Mouse (Mus musculus): Measurements from ENCODE around the gene Rhoh. TPM values are rescaled to one million over a fixed set of nuclear protein-coding genes. Genes with fewer than 3 reads are reported as not detected.

The Rhoh gene
- polyA plus RNA-seq, 2 experiments from 2014 or later, result 342 to 463 TPM

- no peak for ATAC-seq
Measured at GRCm38 (mm10) chr5:65895764-65896163, 34.8 kb downstream of the Rhoh start.

- ATAC-seq, result peak; percentile 64
Measured at GRCm38 (mm10) chr5:65897731-65898130, 36.7 kb downstream of the Rhoh start.

GRCm38 (mm10) chr5:65898683-65899082, 37.7 kb downstream of the Rhoh start:
- no peak for ATAC-seq

GRCm38 (mm10) chr5:65900113-65900512, 39.1 kb downstream of the Rhoh start:
- no peak for ATAC-seq

GRCm38 (mm10) chr5:65900862-65901265, 39.9 kb downstream of the Rhoh start:
- peak; percentile 67 for ATAC-seq

GRCm38 (mm10) chr5:65901868-65902418, 40.9 kb downstream of the Rhoh start:
- ATAC-seq, result no peak

- ATAC-seq, result peak; percentile 7
Measured at GRCm38 (mm10) chr5:65902811-65903210, 41.8 kb downstream of the Rhoh start.

- ATAC-seq, result no peak
Measured at GRCm38 (mm10) chr5:65904476-65904875, 43.5 kb downstream of the Rhoh start.

- no peak for ATAC-seq
Measured at GRCm38 (mm10) chr5:65908751-65909150, 47.7 kb downstream of the Rhoh start.

- no peak for ATAC-seq
Measured at GRCm38 (mm10) chr5:65909321-65909720, 48.3 kb downstream of the Rhoh start.

GRCm38 (mm10) chr5:65910398-65910797, 49.4 kb downstream of the Rhoh start:
- peak; percentile 63 for ATAC-seq

- peak; percentile 12 for ATAC-seq
Measured at GRCm38 (mm10) chr5:65911676-65912075, 50.7 kb downstream of the Rhoh start.

GRCm38 (mm10) chr5:65912201-65912600, 51.2 kb downstream of the Rhoh start:
- no peak for ATAC-seq

- ATAC-seq, result no peak
Measured at GRCm38 (mm10) chr5:65913126-65913525, 52.1 kb downstream of the Rhoh start.

- peak; percentile 23 for ATAC-seq
Measured at GRCm38 (mm10) chr5:65914342-65914741, 53.3 kb downstream of the Rhoh start.

- ATAC-seq, result no peak
Measured at GRCm38 (mm10) chr5:65916930-65917329, 55.9 kb downstream of the Rhoh start.

GRCm38 (mm10) chr5:65918601-65919000, 57.6 kb downstream of the Rhoh start:
- peak; percentile 13 for ATAC-seq

- peak; percentile 61 for ATAC-seq
Measured at GRCm38 (mm10) chr5:65919326-65919725, 58.3 kb downstream of the Rhoh start.

- ATAC-seq, result no peak
Measured at GRCm38 (mm10) chr5:65919904-65920303, 58.9 kb downstream of the Rhoh start.

- peak; percentile 30 for ATAC-seq
Measured at GRCm38 (mm10) chr5:65920701-65921426, 59.9 kb downstream of the Rhoh start.

GRCm38 (mm10) chr5:65921477-65922138, 60.6 kb downstream of the Rhoh start:
- peak; percentile 69 for ATAC-seq

- no peak for ATAC-seq
Measured at GRCm38 (mm10) chr5:65926666-65927065, 65.7 kb downstream of the Rhoh start.

- peak; percentile 95 for ATAC-seq
Measured at GRCm38 (mm10) chr5:65929162-65929561, 68.1 kb downstream of the Rhoh start.

- no peak for ATAC-seq
Measured at GRCm38 (mm10) chr5:65930171-65930570, 69.2 kb downstream of the Rhoh start.

Measured in CD4-positive, CD25-positive, alpha-beta regulatory T cell, adult 4 months (primary cell).